Mouse (Mus musculus) CD8-positive naive resting alpha-beta T cell, adult 2 months (primary cell): ENCODE data around the gene Cnpy1.
A peak's percentile ranks its signal among the peaks of the same experiment; 100 is the strongest.

Source experiments
- DNase-seq, 2 experiments: peaks; one replicate each; pipeline ENCODE4 v3.0.0; 2022; ENCODE audit warnings: low read depth in 2 of 2, low spot score in 2 of 2

Gene Cnpy1

DNA sequence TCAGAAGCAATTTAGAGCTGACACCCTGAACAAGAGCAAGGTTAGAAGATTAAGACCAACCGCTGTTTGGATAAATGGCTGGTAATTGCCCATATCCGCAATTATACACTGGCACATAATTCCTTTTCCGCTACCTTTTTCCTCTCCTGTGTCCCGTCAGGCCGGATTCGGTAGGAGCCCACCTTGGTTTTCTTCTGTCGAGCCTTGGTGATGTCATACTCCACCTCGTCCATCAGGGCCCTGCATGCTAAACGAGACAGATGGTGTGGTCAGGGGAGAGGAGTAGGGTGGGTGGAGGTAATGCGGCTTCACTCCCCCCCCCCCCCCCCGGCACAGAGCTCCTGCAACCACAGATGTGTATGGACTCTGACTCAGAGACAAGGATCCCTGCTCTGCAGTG, at the start of gene Cnpy1:
Gene Cnpy1 (minus strand): TSS at position 233 of the 400 bp plus-strand sequence.
- no peak for DNase-seq

DNA sequence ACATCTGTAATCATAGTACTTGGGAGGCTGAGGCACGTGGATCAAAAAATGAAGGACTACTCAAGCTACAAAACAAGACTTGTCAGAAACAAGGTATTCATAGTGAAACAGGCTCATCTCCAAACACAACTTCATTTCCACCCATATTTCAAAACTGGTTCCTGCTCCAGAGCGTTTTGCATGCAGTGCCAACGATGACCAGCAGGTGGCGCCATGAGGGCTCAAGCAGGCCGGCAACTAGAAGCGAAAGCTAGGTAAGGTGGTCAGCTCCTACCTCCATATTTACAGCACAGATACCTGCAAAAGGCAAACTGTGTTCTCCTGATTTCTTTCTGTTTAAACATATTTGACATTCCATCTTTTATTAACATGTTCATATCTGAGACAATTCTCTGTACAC, 48.4 kb upstream of the Cnpy1 start:
- peak; percentile 88 to 90 for DNase-seq

DNA sequence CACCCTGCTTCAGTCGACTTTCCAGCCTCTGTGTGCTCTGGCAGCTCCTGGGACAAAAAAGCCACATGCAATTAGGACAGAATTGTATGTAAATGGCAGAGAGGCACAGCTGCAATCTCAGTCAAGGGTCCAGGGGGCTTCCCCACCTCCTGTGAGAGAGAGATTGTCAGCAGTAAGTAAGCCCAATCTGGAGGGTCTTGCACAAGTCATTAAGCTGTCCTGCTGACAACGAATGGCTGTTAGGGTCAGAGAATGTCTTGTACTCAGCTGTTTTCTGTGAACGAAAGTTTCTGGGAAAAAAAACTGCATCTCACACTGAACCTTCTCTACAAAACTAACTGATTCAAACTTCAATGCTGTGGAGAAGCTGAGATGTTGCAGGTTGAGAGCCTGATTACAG, 46.7 kb upstream of the Cnpy1 start:
- DNase-seq, result no peak

DNA sequence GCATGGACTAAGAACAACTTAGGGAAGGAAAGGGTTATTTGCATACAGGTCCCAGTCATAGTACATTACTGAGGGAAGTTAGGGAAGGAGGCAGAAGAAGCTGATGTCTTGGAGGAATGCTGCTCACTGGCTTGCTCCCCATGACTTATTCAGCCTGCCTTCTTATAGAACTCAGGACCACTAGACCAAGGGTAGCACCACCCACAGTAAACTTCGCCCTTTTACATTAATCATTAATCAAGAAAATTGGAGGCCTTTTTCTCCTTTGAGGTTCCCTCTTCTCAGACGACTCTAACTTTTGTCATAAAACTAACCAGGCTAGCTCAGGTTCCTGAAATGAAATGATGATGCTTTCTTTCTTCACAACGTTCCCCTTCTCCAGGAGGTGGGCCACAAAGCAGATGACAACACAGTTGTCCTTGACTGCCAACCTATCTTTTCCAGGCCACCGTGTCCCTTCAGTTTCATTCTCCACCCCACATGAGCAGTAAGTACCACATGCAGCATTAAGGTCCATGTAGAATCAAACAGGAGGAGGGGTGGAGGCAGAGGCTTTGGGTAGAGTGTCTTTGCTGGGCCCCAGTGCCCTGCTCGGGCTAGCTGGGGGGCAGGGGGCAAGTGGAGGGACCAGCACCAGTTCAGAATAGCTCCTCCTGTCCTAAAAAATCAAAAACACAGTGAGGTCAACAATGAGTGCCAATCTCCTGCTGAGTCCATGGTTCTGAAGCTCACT, 45.7 kb upstream of the Cnpy1 start:
- no peak for DNase-seq

DNA sequence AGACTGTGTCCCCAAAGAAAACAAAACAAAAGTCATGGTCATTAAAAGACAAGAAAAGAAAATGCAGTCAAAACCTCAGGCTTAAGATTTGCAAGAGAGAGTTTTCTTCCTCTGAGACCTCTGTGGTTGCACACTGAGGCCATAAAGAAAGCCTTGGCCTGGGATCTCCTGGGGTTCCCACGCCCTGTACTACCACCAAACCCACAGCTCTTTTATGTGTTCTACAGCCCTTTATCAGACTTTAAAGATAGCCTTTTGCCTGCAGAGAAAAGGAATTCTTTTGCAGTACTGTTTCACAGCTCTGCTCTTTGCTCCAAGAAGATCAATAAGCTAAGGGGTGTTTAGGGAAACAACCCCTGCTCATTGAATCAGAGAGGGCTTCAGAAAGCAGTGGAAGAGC, 45.0 kb upstream of the Cnpy1 start:
- no peak for DNase-seq

DNA sequence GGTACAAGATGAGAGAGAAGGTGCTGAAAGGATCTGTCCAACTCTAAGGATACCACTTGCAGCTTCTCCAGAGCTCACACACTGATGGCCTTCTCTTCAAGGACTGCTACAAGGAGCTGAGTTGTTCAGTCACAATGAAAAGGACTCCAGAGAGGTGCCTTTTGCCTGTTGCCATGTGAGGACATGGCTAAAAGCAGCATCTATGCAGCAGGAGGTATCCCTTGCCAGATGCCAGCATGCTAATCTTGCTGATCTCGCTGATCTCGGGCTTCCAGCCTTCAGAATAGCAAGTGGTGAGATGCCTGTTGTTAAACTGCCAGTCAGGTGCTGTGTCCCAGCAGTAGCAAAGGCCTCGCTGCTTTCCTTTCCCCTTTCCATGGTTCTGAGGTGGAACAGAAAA, 43.5 kb upstream of the Cnpy1 start:
- DNase-seq, result no peak

DNA sequence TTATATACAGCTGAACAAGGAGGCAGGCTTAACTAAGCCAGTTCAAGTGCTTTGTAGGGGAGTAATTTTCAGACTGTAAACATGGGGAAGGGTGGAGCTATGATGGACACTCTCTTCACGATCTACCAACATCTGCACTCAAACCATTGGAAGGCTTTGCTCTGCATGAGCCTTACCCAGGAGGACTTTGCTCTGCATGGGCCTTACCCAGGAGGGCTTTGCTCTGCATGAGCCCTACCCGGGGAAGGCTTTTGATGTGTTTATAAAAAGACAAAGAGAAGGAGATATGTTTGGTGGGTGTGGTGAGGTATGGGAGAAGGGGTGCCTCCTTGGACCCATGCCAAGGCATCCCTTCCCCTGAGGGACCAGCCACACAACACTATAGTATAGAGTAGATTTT, 31.7 kb upstream of the Cnpy1 start:
- no peak for DNase-seq

DNA sequence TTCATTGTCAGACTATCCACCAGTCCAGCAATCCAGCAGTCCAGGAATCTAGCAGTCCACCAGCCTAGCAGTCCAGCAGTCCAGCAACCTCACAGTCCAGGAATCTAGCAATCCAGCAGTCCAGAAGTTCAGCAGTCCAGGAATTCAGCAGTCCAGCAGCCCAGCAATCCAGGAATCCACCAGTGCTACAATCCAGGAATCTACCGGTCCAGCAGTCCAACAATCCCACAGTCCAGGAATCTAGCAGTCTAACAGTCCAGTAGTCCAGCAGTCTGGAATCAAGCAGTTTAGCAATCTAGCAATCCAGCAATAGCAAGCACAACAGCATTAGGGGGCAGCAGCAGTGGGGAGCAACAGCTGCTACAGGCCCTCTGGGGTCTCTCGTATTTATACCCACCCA, 27.2 kb upstream of the Cnpy1 start:
- no peak for DNase-seq

DNA sequence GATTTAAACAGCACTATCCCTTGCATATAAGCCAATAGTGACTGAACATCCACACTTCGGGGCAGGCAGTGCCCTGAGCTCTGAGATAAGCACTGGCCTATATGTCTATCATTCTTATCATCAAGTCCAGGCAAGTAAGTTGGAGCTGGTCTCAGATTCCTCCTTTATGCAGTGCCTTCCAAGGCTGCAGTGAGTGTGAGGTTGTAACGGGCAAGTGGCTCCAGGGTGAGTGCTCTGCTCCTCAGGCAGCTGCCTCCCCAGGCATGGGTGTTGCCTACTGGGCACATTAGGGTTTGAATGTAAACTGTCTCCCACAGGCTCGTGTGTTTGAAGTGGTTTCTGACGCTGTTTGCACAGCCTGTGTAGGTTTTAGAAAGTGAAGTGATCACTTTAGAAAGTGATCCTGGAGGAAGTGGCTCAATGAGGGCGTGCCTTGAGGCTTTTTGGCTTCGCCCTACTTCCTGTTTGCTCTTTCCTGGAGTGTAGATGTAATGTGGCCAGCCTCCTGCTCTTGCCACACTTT, 23.9 kb upstream of the Cnpy1 start:
- peak; percentile 52 to 68 for DNase-seq

DNA sequence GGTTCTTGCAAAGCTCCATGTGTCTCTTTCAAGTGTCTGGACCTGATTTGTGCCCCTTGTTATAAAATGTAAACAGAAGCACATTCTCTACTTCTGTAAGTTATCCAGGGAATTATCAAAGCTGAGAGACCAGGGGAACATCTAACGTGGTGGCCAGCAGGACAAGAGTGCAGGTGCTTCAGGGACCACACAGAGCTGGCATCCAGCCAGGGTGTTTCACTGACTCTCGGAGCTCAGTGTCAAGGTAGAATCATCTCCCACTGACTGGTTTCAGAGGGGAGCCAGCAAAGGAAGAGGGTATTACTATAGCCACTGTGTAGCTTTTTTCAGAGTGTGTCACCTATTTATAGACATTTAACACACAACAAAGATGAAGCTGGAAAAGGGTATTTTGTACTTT, 22.0 kb upstream of the Cnpy1 start:
- no peak for DNase-seq

DNA sequence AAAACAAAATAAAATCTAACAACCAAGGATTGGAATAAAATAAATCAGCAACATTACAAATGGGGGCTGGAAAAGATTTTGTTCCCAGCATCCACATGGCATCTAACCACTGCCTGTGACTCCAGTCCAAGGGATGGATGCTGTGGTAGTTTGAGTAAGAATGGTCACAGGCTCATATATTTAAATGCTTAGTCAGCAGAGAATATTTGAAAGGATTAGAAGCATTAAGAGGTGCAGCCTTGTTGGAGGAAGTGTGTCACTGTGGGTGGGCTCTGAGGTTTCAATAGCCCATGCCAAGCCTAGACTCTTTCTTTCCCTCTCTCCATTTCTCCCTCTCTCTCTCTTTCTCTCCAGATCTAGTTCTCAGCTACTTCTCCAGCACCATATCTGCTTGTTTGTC, 20.0 kb upstream of the Cnpy1 start:
- DNase-seq, result no peak

DNA sequence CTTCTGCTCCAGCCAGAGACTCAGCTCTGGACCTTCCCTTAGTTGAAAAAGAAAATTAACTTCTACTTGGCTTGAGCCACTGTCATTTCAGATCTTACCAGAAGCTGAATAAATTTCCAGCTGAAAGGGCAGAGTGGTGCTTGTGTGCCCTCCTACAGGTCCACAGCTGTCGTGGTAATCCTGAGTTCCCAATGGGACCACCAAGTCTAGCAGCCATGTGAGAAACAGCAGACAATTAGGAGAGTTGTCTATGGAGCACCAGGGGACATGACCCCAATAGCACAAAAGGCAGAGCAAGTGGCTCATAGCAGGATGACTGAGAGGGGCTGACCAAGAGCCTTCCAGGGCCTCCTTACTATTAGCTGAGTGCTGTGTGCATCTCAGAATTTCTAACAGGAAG, 18.2 kb upstream of the Cnpy1 start:
- DNase-seq, result no peak

DNA sequence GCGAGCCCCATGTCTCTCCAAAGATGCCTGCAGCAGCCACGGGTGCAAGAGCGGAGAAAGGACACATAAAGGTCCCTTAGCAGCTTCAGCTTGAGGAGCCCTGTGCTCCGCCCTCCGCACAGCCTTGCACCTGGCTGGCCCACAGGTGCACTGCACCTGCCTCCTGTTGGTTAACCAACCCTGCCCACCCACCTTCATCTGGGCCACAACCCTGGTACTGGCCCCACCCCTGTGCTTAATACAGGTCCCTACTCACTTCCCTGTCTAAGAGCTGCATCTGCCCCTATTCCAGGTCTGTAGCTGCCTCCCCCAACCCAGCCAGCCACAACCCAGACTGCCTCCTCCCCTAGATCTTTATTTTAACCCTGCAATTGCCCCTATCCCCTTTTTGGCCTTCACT, 16.5 kb upstream of the Cnpy1 start:
- DNase-seq, result no peak

DNA sequence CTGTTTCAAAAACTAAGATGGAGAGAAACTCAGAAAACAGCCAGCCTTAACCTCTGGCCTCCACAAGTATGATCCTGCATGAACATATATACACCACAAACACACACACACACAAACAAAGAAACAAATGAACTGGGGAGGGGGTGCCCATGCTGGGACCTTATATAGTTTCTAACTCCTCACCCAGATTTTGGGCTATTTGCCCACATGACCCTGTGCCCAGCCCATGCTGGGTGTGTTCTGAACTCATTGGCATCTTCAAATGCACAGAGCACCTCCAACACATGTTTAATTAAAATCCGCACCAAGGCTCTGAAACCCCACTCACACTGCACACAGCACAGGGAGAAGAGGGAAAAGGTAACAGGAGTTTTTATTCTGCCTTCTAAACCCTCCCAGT, 14.3 kb upstream of the Cnpy1 start:
- no peak for DNase-seq

DNA sequence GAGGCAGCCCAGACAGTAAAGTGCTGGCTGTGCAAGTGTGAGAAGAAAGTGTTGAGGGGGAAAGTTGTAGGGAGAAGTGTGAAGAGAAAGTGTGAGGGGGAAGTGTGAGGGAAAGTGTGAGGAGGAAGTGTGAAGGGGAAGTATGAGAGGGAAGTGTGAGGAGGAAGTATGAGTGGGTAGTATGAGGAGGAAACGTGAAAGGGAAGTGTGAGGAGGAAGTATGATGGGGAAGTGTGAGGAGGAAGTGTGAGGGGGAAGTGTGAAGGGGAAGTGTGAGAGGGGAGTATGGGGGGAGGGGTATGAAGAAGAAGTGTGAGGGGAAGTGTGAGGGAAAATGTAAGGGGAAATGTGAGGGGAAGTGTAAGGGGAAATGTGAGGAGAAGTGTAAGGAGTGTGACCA, 13.8 kb upstream of the Cnpy1 start:
- no peak for DNase-seq

DNA sequence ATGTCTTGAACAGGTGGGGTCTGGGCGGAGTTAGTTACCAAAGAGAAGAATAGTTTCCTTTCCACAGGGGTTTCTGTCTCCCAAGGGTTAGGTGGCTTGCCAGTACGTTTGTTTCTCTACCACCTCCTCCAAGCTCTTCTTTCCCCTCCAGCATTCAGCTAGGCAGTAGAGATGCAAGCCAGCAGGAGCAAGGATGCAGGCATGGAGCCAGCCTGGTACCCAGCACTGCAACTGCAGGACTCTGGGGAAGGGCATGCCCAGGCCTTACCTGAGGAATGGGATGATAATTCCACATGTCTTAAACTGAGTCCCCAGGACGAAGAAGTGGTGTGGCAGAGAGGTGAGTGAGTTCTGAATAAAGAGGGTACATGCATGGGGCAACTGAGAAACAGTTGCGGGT, 12.2 kb upstream of the Cnpy1 start:
- no peak for DNase-seq

DNA sequence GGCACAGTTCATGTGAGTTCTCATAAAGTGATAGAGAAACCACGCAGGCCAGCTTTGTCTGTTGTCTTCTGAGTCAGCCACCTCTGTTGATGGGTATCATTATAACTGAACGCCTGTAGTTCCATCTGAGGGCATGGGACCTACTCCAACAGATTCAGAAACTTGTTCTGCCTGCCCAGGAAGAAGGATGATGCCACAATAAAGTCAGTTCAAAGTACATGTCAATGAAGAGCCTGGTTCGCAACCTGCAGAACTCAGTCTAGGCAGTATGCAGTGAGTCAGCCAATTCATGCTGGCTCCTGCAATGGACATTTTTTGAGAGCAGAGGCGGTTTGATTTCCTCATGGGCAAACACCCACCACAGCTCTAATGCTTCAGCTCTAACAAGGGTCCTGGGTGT, 7.4 kb upstream of the Cnpy1 start:
- no peak for DNase-seq

DNA sequence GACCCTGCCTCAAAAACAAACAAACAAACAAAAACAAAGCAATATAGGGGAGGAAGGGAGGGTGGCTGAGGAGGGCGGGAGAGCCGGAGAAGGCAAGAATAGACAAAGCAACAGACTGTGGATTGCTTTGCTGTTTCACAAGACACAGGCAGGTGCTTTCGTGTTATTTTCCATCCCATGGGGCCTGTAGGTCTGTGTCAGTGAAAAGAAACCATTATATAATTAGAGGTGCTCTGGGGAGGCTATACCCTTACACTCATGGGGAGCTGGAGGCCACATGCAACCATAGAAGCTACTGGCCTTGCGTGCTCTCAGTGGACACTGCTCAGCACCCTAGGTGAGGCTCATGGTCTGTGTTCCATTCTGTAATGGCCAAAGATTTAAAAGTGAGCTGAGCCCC, 6.7 kb upstream of the Cnpy1 start:
- no peak for DNase-seq

DNA sequence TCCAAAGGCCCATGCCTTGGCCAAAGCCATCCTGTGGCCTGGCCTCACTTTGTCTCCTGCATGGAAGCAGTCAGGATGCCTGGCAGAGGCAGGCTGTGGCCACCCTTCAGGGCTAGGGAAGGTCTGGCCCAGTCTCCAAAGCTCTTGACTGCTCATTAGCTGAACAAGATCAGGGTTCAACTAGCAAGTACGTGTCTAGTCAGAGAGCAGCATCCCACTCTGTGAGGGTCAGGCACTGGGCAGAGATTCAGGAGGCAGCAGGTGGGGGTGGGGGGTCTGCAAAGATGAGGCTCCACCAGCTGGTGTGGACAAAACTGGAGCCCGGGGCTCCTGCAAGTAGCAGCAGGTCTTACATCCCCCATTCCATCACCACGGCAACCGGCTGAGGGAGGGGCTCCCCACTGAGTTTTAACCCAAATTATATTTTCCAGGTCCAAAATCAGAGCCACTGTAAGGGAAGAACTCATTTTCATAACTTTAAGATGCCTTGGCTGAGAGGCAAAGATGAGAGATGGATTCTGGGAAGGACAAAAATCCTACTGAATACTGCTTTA, 5.7 kb upstream of the Cnpy1 start:
- no peak for DNase-seq

DNA sequence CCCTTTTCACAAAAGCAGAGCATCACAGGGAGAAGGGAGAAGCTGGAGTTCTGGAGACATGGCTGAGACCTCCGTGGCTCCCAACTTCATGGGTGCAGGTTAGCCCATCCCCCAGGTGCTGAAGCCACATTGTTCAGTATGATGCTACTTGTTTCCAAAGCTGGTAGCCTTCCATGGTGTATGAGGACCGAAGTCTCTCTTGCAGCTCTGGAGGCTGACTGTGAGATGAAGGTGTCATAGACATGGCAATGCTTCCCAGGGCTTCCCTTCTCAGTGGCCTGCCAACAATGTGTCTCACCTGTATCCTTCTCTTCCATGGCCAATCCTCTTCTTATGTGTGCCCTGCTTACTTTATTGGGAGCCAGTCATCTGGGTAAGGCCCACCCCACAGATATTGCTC, 4.9 kb upstream of the Cnpy1 start:
- DNase-seq, result no peak

DNA sequence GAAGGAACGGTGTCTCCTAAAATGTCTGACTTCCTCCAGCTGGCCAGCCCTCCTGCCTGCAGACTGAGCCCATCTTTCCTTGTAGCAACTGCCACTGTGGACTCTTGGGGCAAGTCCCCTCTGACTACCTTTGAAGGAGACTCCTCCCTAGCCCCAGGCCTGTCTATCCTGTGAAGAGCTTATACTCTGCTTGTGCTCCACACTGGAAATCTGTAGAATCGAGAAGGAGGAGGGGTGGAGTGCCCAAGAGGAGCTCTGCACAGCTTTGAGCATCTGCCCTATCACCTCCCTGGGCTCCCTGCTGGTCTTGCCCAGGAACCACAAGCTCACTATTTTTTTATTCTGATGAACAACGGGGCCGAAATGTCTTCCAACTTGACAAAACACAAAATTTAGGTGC, 485 bp downstream of the Cnpy1 start:
- DNase-seq, result no peak

DNA sequence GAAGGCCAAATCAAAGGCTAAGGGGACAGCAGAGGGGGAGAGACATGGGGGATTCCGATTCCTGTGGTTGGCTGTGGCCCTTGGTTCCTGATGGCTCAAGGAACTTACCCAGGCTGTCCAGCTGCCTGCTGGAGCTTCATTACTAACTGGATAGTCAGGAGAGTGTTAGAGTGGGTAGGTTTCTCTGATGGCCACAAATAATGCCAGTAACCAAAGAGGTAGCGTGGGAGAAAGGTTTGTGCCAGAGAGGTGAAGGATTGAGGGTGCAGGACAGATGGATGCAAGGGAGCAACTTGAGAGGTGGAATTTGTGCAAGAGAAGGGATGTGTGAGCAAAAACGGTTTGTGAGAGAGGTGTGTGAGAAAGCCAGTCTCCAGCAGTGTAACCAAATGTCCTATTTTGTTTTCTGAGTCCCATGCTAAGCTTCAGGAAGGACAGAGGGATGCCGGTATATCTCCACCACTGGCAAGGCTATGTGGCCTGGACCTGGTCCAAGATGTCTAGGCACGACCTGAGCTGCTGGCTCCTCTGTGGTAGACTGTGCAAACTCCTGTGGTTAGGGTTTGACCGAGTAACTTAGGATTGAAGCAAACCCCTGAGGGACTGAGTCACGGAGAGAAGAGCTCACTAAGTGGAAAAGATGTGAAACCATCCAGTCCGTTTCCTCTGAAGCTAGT, 2.0 kb downstream of the Cnpy1 start:
- no peak for DNase-seq

DNA sequence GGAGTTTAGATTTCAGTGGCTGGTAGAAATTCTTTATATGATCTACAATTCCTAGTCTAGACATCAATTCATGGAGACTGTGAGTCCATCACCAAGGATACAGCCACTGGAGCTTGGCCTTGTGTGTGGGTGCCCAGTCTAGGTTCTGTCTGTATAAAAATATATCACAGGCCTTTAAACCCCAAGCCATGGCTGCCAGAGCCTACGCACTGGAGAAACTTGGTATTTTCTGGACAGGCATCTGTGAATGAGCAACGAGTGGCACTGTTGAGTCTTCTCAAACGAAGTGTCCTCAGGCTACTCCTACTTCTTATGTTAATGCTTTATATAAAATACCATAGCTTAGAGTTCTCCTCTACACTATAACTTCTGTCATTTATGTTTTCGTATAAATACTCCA, 4.2 kb downstream of the Cnpy1 start:
- no peak for DNase-seq
